Mouse (Mus musculus) v-Abl transformed pro-B cells (cell line): ENCODE results near the gene Cdh22.

ENCODE experiments used
- in situ Hi-C, 2 experiments: fragments of 400-800 bp; cut with MboI; formaldehyde crosslinking; loops; one replicate each; pipeline ENCODE4 v1.15.1; 2025; ENCODE audit not compliant: unreplicated experiment in 2 of 2

The Cdh22 gene

DNA sequence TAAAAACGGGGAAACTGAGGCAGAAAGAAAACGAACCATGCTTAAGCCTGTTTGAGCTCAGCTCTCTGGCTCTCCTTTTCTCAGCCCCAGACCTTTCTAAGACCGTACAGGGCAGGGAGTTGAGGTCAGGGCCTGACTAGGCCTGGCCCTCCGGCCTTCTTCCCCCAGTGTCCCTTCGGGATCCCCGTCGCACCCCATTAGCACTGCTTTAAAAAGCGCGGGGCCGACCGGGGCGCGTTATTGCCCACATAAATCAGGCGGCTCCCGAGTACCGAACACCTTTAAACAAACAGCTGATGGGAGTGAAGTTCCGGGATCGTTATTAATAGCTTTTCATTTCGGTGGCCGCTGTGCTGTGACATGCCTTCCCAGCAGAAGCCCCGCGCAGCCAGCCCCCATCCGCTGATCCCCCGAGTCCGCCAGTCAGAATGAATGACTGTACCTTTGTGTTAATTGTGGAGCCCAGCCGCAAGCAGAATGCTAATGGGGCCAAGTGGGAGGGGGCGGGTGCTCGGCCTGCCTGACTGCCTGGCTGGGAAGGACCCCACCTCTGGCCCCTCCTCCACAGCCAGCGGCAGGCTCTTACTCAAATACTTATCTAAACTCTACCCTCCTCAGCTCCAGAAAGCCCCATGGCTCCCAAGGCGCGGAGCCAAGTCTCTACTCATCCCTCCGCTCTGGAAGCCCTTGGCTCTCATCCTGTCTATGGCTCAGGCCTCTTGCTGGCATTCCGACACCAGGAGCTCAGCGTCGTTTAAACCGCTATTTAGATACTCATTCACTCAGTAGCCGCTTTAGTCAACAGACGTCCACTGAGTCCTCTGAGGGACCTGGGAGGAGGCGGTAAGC, 19.3 kb downstream of the Cdh22 start:
- in situ Hi-C loops = no loop called here

DNA sequence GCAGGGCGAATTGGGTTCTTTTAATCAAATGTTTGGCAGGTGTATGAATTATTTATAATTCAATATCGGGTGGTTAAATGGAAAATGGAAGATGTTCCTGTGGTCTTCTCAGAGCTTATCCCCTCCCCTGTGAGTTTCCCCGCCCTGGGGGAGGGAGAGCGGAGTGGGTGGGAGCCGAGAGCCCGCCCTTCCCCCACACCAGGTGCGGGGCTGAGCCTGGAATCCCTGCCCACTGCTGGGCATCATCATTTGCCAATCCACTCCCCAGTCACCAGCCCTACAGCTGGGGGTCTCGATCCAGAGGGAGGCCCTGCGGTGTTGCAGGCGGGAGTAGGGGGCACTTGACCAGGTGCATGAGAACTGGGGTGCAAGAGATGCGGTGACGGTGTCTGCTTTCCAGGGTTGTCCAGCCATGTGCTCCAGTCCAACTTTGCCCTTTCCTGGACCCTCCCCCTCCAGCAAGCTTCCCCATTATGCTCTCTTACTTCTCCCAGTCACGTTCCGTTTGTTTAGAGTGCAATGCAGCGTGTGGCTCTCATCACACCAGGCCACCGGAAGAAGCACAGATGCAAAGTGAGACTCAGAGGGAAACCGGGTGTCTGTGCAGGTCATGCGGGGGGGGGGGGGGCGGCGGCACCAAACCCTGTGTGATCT, 23.1 kb downstream of the Cdh22 start:
- in situ Hi-C loops = no loop called here

DNA sequence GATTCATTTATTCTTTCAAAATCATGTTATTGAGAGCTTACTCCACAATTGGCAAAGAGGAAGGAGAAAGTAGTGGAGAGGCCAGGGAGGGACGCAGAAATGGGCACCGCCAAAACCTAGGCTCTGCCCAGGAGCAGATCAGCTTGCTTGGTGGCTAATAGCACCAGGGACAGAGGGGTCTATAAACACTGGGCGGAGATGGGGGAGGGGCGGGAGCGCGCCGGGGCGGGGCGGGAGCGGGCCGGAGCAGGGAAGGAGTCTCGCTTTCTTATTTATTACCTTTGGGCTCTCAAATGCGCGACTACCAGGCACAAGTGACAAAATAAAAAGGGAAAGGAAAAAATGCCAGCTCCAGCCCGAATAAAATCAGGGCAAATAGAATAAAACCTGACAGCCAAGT, 23.7 kb downstream of the Cdh22 start:
- in situ Hi-C loops = no loop called here

DNA sequence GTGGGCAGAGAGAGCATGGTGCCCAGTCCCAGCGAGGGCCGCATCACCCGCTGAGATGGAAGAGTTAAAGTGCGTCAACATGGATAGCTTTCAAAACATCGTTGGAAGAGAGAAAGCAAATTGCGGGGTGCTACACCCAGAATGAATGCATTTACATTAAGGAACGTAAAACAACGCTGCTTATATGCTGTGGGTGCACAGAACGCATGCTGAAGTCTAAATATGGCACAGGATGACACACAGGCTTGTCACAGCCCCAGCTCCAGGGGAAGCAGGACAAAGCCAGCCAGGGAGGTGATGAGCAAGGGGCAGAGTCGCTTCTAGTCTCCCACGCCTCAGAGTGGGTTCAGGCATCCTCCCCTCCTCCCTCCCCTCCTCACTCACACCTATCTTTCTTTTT, 27.0 kb downstream of the Cdh22 start:
- in situ Hi-C loops = no loop called here

DNA sequence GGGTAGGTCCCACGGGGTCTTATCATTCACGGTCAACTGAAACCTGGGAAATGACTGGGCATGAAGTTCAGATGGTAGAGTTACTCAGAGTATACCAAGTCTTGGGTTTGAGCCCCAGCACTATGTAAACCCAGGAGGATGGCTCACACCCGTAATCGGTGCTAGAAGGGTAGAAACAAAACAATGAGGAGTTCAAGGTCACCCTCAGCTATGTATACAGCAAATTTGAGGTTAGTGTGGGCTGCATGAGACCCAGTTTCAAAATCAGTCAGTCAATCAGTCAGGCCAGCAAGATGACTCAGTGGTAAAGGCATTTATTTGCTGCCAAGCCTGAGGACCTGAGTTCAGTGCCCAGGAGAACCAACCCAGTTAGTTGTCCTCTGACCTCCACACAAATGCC, 27.6 kb downstream of the Cdh22 start:
- in situ Hi-C loops = no loop called here

DNA sequence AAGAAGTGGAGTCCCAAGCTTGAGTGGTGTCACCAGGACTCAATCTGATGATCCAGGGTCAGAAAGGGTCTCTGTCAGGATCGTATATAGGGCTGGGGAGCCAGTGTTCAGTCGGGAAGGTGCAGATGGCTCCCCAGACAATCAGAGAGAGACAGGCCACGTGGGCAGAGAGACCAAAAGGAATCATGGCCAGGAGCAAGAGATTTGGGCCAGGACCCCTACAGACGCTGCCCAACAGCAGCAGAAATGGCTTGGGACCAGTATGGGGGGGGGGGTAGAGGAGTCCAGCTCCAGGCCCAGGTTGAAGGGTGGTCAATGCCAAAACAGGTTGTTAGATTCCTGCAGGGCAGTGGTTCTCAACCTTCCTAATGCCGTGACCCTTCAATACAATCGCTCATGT, 29.2 kb downstream of the Cdh22 start:
- in situ Hi-C loops = no loop called here

DNA sequence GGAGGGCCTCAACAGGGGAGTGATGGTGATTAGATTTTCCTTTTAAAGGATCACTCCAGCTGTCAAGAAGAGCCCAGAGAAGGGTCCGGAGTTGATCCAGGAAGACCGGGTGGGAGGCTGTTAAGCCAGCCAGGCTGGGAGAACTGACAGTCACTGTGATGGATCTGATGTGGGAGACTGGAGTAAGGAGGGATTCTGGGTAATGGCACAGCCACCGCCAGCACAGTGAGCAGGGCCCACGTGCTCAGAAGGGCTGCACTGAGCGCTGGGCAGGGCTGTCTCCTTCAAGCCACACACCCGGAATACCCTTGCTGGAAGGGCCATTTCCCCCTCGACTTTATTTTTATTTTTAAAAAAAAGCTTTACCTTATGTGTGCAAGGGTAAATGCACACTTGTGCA, 29.7 kb downstream of the Cdh22 start:
- in situ Hi-C loops = no loop called here

DNA sequence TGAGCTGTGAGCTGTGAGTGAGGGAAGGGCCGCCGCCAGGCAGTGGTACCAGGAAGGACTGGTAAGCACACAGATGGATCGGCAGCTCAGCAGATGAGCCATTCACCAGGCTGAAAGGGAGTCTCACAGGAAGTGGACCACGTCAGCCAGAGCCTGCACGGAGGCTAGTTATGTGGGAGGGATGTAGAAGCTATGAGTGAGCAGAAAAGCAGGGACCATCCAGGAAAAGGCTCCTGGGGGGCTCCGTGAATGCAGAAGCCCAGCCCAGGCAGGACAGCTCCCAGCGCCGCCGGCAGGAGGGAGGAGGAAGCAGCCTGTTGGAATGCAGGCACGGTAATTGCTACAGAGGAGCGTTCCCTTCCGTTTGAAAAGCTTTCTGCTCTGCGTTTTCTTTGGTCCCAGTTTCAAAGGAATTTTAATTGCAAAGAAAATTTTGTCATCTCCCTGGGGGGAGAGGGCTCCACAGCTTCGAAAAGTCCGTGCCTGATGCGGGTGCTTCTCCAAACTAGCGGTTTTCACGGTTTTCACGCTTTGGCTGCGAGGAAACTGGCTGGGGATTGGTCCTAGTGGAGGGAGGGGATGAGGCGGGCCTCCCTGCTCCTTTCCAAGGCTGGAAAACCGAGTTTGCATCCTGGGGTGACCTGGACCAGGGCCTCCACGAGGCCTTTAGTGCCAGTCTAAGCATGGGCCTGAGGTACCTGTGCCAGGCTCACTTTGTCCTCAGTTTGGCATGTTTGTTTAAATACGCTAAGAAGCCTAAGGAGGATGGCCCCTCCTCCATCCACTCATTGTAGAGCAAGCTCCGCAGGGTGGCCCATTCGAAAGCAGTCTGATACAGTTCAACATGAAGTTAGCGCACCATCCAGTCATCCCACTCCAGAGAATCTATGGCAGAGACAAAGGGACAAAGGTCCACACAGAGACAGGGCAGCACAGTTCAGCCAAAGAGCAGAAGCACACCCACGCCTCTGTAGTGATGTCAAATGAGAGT, 32.6 kb downstream of the Cdh22 start:
- in situ Hi-C loops = no loop called here

DNA sequence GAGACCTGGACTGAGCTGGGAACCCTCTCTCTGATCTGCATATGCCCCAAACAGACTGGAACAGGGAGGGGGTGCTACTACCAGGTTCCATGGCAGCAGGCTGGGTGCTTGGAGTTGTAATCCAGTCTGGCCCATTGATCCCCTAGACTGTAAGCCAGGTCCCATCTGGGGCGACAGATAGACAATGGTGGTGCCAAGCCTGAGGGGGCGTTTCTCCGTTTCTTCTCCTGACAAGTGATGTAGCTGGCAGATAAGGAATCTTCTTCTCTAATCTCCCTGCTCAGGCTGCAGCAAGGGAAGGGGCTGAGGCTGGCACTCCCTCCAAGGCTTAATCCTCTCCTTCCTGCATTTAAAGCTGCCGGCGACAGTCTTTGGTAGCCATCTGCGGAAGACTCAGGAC, 37.1 kb downstream of the Cdh22 start:
- in situ Hi-C loops = no loop called here

DNA sequence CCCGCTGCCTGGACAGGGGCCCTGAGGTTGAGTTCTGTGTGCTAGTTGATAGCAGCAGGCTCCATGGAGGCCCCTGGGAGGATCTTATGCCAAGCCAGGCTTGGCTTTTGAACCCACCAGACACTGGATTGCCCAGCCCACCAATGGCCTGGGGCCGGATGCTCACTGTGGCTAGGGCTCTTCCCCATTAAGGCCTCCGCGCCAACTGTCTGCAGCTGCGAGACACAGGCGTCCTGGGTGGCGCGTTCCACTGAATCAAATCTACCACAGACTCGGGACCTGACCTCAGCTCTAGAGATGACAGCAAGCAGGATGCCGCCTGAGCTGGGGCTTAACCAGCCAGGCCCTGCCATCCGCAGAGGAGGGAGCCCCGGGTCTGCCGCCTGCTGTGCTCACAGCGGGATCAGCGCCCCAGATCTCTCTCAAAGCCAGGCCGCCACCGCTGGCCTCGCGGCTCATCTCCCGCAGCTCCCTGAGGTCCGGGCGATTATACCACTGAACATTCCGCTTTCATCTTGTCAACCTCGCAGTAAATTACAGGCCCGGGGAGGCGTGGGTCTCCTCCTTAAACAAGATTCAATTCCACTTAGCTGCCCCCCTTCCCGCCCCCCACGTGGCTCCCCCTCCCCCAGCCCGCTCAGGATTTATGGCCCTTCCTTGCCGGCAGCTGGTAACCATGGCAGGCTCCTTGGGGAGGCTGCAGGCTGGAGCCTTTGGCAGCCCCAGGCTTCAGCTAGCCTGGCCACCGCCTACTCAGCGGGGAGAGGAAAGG, 39.1 kb downstream of the Cdh22 start:
- in situ Hi-C loops = no loop called here

DNA sequence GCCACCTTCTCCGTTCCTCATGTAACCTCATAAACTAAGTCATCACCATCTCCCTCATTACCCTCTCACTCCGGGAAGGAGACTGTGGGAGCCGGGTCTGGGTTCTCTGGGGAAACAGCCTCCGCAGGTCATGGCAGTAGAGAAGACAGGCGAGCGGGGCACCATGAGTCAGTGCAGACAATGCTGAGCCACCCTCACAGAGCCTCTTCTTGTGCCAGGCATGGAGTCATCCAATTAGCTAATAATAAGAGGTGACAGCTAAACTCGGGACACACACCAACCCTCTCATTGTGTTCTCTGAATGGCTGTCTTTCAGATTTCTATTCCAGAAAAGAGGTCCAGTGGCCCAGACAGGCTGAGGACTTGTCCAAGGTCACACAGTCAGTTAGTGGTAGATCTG, 43.2 kb downstream of the Cdh22 start:
- in situ Hi-C loops = no loop called here

DNA sequence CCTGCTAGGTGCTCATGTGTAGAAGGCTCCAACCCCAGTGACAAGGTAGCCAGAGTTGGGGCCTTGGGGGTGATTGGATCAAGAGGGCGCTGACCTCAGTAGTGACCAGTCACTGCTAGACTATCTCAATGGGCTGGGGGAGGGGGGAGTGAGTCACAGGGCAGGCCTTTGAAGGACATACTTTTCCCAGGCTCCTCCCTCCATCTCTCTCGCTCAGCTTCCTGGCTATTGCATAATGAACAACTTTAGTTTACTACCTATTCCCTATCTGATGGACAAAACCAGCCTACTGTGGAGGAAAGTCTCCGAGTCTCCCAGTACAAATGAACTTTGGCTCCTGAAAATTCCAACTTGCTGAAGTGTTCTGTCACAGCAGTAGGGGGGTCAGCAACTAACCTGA, 45.1 kb downstream of the Cdh22 start:
- in situ Hi-C loops = no loop called here

DNA sequence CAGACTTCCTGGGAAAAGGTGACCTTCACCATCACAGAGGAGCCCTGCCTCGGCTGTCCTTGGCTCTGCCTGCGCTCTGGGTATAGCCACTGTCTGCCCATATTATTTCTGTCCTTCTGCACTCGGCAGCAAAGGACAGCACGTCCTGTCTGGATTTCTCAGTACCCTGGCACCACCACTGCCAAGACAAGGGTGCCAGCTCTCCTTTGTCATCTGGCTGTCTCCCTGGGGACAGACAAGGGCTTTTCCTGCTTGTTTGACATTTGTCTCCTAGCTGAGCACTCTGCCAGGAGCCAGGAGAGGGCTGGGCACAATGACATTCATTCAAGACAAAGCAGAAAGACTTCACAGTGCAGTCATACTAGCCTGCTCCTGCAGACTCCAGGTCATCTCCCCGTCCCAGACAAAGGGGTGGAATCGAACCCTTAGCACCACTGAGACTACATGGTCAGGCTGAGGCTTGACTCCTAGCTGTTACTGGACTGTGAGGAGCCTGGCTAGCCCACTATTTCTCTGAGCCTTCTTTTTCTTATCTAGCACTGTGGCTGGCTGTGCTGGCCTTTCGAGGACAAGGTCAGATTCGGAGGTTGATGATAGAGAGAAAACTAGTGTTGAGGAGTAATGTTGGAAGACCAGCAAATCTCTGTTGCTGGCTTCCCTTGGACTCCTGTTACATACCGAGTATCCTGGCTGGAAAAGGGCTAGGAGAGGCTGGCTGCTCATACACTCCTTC, 46.8 kb downstream of the Cdh22 start:
- in situ Hi-C loops = no loop called here

DNA sequence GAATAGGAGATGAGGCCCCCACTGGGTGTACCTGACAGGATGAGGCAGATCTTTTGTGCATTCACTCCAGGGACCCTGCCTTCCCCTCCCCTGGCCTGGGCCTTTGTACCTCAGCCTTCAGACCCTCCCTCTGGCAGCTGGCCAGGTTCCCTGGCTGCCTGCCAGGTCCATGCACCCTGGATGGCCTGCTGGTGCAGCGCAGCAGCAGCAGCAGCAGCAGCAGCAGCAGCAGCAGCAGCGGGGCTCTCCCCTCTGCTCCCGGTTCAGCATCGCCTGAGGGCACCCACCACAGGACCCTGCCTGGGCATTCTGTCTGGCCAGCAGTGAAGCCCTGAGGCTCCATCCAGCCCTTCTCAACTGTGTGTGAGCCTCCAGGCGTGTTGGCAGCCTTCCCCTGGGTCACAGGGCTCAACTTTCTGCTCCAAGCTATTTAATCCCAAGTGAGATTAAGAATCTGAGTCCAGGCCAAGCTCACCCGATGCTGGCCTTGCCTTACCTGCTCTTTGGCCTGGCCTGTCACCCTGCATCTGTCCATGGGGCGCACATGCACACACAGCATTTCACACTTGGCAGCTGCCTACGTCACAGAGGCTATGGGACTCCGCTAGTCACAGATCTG, 50.5 kb downstream of the Cdh22 start:
- in situ Hi-C loops = no loop called here

DNA sequence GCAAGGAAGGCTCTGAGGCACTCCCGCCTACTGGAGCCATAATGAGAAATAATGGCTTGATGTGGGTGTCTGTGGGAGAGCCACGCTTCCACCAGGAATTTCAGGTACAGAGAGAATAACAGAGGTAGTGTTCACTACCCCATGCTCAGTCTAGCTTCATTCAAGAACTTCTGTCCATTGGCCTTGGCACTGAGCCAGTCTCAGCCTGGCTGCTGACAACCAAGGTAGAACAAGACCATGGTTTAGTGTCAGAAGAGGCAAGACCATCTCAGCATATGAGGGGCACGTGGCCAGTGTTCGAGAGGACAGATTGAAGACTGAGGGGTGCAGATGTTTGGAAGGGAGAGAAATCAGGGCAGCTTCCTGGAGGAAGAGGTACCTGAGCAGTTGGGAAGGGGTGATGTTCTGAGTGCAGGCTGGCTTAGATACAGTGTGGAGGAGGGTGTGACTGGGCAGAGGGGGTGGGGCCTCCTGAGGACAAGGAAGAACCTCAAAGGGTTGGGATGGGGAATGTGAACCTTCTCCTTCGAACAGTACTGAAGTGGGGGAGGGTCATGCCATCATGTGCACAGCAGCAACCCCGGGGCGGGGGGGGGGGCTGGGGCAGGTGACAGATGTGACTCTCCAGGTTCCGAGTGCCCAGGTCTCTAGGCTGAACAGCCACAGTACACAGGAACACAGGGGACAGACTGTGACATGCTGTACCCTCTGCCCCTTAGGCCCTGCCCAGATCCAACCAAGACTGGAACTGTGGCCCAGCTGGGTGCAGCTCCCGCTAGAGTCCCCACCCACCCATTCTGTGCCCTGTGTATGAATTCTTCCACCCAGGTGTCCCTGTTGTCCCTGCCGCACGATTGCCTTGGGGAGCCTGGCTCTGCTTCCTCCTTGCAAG, 52.3 kb downstream of the Cdh22 start:
- in situ Hi-C loops = no loop called here

DNA sequence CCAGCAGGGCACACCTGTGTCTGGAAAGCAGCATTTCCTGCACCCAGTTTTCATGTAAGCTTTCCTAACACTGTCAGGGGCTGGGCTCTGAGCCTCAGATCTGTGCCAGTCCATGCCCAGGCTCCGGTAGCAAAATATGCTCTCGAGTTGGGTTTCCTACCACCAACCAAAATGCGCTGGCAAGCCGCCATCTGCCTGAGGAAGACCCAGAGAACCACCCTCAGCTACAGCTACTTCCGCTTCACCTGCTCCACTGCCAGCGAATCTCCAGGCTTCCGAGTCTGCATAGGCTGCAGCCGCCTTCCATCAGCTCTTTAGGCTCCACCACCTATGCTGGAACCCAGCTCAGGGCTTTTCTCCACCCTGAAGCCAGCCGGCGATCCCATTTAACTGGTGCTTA, 55.4 kb downstream of the Cdh22 start:
- in situ Hi-C loops = no loop called here

DNA sequence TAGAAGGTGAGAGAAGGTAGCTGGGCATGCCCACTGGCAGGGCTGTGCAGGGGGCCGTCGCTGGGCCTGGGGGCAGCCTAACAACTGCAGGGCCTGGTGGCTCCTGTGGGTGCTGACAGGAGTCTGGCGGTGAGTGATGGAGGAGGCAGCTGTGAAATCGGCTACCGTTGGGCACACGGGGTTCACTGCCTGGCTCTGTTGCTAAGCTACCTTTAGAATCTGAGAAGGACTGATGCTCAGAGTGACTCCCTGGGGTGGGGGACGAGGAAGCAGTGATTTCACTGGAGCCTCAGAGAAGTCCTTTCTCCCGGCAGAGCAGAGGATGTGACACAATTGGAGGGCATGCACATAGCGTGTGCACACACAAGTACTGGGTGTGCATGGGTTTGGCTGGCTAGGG, 57.7 kb downstream of the Cdh22 start:
- in situ Hi-C loops = no loop called here

DNA sequence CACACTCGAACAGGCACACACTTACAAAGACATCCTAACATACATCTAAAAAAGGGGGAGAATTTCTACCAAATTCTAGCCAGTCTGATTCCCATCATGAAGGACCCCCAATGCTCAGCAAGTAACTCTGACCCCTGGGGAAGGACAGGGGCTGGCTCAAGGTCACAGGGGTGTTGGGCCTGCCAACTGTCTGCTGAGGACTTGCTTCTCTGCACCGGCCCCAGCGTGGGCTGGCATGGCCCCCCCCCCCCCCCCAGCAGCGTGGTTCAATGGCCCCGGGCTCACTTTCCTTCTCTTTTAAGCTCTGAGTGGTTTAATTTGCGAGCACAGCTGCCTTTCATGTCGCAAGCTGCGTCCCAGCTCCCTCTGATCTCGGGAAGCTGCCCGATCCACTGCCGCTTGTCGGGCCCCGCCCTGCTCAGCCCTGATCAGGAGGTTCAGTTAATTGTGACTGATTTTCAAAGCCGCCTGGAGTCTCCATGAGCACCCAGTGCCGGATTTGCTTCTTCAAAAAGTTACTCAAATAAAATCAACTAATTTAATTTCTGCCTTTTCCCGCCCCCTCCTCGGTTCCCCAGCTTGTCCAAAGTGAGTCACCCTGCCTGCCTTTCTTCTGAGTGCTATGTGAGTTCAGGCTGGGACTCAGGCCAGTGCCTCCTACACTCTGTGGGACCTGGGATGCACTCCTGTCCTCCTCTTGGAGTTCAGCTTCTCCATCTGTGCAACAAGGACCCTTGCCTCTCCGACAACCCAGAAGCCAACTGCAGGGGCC, 67.8 kb downstream of the Cdh22 start:
- in situ Hi-C loops = no loop called here
